In the genomic region with DNA sequence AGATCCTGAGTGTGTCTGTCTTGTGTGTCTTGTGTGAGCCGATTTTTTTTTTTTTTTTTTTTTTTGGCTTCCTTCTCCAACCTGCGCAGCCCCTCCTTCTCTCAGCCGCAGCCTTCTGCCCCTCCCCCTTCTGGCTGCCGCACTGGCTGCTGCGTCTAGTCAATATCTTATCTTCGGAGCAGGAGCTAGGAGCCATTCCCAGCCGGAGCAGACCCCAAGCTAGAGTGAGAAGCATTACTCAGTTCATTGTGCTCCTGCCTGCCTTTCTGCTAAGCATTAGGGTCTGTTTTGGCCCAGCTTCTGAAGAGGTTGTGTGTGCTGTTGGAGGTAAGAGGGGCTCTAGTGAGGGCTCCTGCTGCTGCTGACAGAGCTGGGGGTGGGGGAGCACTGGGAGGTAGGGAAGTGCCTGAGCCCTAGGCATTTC, we compare ENCODE assay signal across 8 mouse cellular contexts. TPM values are rescaled to one million over a fixed set of nuclear protein-coding genes. Genes with fewer than 3 reads are reported as not detected.
DNase-seq lines count a peak whose midpoint lies in the region; ATAC-seq lines count a peak whose summit lies in the region.

A gene (plus strand): TSS at position 114 of the 424 bp plus-strand sequence.

- peak within 1 kb of the TSS; percentile 54 for H3K4me3 ChIP-seq in heart, embryonic 10.5 days
- H3K4me3 ChIP-seq in neural tube, embryonic 14.5 days (ENCODE audit: low read depth, low read length), result peak within 1 kb of the TSS; percentile 44

- H3K9me3 ChIP-seq in heart, embryonic 10.5 days, result no peaks in the 10 kb centered on the region
- H3K9me3 ChIP-seq in neural tube, embryonic 14.5 days (ENCODE audit: control insufficient read depth, low read length), result no peaks in the 10 kb centered on the region

- H3K27me3 ChIP-seq in heart, embryonic 10.5 days (ENCODE audit: insufficient read depth, poor library complexity, severe bottlenecking), result no peaks in the 10 kb centered on the region
- no peaks in the 10 kb centered on the region for H3K27me3 ChIP-seq in neural tube, embryonic 14.5 days (ENCODE audit: control insufficient read depth, insufficient read depth, low read length)

- peaks cover 13% of the 10 kb centered on the region; the same call in 1 of the 2 replicates for H3K36me3 ChIP-seq in heart, embryonic 10.5 days
- H3K36me3 ChIP-seq in neural tube, embryonic 14.5 days (ENCODE audit: control insufficient read depth, insufficient read depth, low read length), result peaks cover 11% of the 10 kb centered on the region

- intact Hi-C loops in left cerebral cortex, postnatal 14 days (cut with DNase I), result no loop called here

- ATAC-seq in neural tube, embryonic 14.5 days (ENCODE audit: low read depth), result peak; percentile 79

- 0% methylated on average over 7 of the region's 7 CpGs for WGBS in heart, embryonic 10.5 days
- 4% methylated on average over 7 of the region's 7 CpGs for WGBS in neural tube, embryonic 14.5 days

- peak; percentile 85 for DNase-seq in heart, embryonic 10.5 days (ENCODE audit: low spot score)
- DNase-seq in heart, adult 18-20 months, result no peak
- DNase-seq in brain, adult 2 months (ENCODE audit: low read depth, low spot score), result peak; percentile 85
- DNase-seq in frontal cortex, postnatal 14 days (ENCODE audit: low spot score in 2 of 2), result peak; percentile 49 to 60
- peak; percentile 75 to 81 for DNase-seq in left cerebral cortex, postnatal 14 days (ENCODE audit: low spot score in 2 of 2)
- DNase-seq in urinary bladder, adult 2 months (ENCODE audit: low spot score), result no peak
- DNase-seq in kidney, postnatal 25 days, result no peak

- peaks cover 21% of the 10 kb centered on the region for H3K4me1 ChIP-seq in heart, embryonic 10.5 days
- H3K4me1 ChIP-seq in neural tube, embryonic 14.5 days (ENCODE audit: control insufficient read depth, insufficient read depth, low read length), result peaks cover 27% of the 10 kb centered on the region

- peak within 1 kb of the TSS; percentile 55 for H3K9ac ChIP-seq in neural tube, embryonic 14.5 days (replicated peaks; ENCODE audit: low read depth, low read length)

- H3K4me2 ChIP-seq in neural tube, embryonic 14.5 days (ENCODE audit: low read depth, low read length), result peak within 1 kb of the TSS; percentile 76

- H3K27ac ChIP-seq in heart, embryonic 10.5 days, result peak within 1 kb of the TSS; percentile 83
- H3K27ac ChIP-seq in neural tube, embryonic 14.5 days (ENCODE audit: low read depth, low read length), result peak within 1 kb of the TSS; percentile 86

RNA-seq across cellular contexts. Expression of the gene that starts here (rescaled TPM):
- 6.1 and 6.6 TPM in 2 replicates for polyA plus RNA-seq in heart, embryonic 10.5 days (2016; fragmentation: Nextera tagmentation; extraction: Ambion mirVana)
- total RNA-seq in heart, adult 18-20 months (2021), result not detected
- 10 to 100 TPM; 64.5 to 65.5 TPM for total RNA-seq in left cerebral cortex, postnatal 14 days (2021)
- 98.4 and 105 TPM in 2 replicates for polyA plus RNA-seq in neural tube, embryonic 14.5 days (2014; fragmentation: Nextera tagmentation; extraction: Ambion mirVana)
- 0.18 and 0.24 TPM in 2 replicates for polyA plus RNA-seq in urinary bladder, adult 2 months (2012; rRNA removed)

Comparison
In these comparisons a context has a peak if more than half of its experiments do, and no peak if none do; other contexts are left out.
1. RNA of the gene that starts here (total RNA-seq): 64.5 to 65.5 TPM in left cerebral cortex, postnatal 14 days; not detected in heart, adult 18-20 months; every median in the first group is over 10 times any median in the second.
2. RNA of the gene that starts here (polyA plus RNA-seq): 98.4 to 105 TPM in neural tube, embryonic 14.5 days; 6.1 to 6.6 TPM in heart, embryonic 10.5 days and 0.18 to 0.24 TPM in urinary bladder, adult 2 months; every median in the first group is over 10 times any median in the second.
3. DNase-seq: peak in heart, embryonic 10.5 days (single experiment), brain, adult 2 months (single experiment), frontal cortex, postnatal 14 days (2 of 2) and left cerebral cortex, postnatal 14 days (2 of 2); none in heart, adult 18-20 months (0 of 2), urinary bladder, adult 2 months (single experiment) and kidney, postnatal 25 days (0 of 2).